Mouse (Mus musculus) hindbrain, postnatal 0 days (tissue): ENCODE data around the gene Eno2. TPM values are rescaled to one million over a fixed set of nuclear protein-coding genes. Genes with fewer than 3 reads are reported as not detected.

ENCODE experiments used
- ATAC-seq: fragments of 200-750 bp; cut with Nextera tagmentation; 2 replicates; pipeline ENCODE4 v1.8.0; 2017; ENCODE audit warnings: mild to moderate bottlenecking, moderate TSS enrichment, moderate library complexity
- DNase-seq: peaks from one replicate; pipeline ENCODE4 v3.0.0-alpha.2; 2015; ENCODE audit warnings: low spot score
- H3K27ac ChIP-seq: fragments of 300-500 bp; sonication (generic); 2 replicates; pipeline ENCODE4 v1.5.1; 2014; ENCODE audit warnings: mild to moderate bottlenecking
- H3K27me3 ChIP-seq: fragments of 300-500 bp; sonication (generic); 2 replicates; pipeline ENCODE4 v1.6.1; 2014; ENCODE audit warnings: low read length, mixed read lengths; ENCODE audit not compliant: insufficient read depth
- H3K36me3 ChIP-seq: fragments of 300-500 bp; sonication (generic); 2 replicates; pipeline ENCODE4 v1.6.1; 2014; ENCODE audit warnings: low read length, mixed read lengths; ENCODE audit not compliant: insufficient read depth
- H3K4me1 ChIP-seq: fragments of 300-500 bp; sonication (generic); 2 replicates; pipeline ENCODE4 v1.6.1; 2014; ENCODE audit warnings: antibody characterized with exemption, low read length, mixed read lengths; ENCODE audit not compliant: insufficient read depth
- H3K4me2 ChIP-seq: fragments of 300-500 bp; sonication (generic); 2 replicates; pipeline ENCODE4 v1.6.1; 2014; ENCODE audit warnings: low read depth, mild to moderate bottlenecking, low read length, moderate library complexity, mixed read lengths
- H3K4me3 ChIP-seq: fragments of 300-500 bp; sonication (generic); 2 replicates; pipeline ENCODE4 v1.5.1; 2014; ENCODE audit warnings: low read length
- H3K9ac ChIP-seq: fragments of 300-500 bp; sonication (generic); replicated peaks from 2 replicates; pipeline ENCODE4 v1.6.1; 2014; ENCODE audit warnings: mild to moderate bottlenecking, low read length, moderate library complexity, mixed read lengths
- H3K9me3 ChIP-seq: fragments of 300-500 bp; sonication (generic); 2 replicates; pipeline ENCODE4 v1.6.1; 2016; ENCODE audit warnings: low read length, mixed read lengths
- CTCF ChIP-seq: IDR thresholded peaks from 2 replicates; pipeline ENCODE4 v1.5.1; 2016; ENCODE audit warnings: antibody characterized with exemption, control low read depth, low read depth
- WGBS: fragments of 180-500 bp; shearing (Covaris S2); extraction: QIAGEN DNeasy Blood & Tissue Kit; methylation state at CpG from one replicate; pipeline ENCODE4 v1.1.7; 2014; 5-methylcytosine and 5-hydroxymethylcytosine counted together
- polyA plus RNA-seq: library from polyadenylated mRNA; unstranded; fragments of >200 nt; fragmentation: Nextera tagmentation; extraction: Ambion mirVana; gene quantifications from 2 replicates; pipeline ENCODE4 v1.2.1, GENCODE M21; 2015
- total RNA-seq: library from RNA; depleted of rRNA; stranded (reverse); fragments of >200 nt; gene quantifications from 2 replicates; pipeline ENCODE4 v1.2.3, GENCODE M21; 2014; rRNA removed

Eno2 gene
- total RNA-seq (281 and 357 TPM in 2 replicates), polyA plus RNA-seq (213 and 216 TPM in 2 replicates)

DNA sequence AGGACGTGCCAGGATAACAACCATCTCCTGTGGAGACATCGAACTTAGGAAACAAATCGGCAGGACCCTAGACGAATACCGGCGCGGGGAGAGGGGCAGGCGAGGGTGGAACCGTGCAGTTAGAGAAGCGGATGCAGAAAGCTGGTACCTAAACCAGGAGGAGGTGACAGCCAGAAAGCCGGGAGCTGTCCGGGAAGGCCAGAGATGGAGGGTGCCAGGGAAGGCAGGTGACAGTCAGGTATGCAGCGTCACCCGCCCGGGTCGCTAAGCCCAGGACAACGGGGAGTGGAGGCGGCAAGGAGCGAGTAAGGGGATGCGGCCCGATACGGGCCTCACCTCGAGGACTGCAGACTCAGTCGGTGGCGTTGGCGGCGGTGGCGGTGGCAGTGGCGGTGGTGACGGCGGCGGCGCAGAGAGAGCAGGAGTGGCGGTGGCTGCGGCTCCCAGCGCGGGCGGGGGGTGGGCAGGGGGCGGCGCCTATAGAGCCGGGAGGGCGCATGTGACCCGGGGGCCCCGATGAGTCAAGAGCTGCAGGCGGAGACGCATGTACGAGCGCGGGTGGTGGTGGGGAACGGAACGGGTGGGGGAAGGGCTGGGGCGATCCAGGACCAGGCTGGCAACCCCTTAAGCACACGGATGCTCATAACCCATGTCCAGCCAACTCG is at the start of gene Eno2:
Eno2 (minus strand) TSS at position 573 of the 665 bp plus-strand sequence.
- WGBS: under 1% methylated on average over 48 of the region's 54 CpGs
- Histone ChIP-seq H3K27me3 (no peaks in the 10 kb centered on the region), H3K4me2 (peak within 1 kb of the TSS; percentile 75), H3K9me3 (no peaks in the 10 kb centered on the region), H3K4me1 (peaks cover 19% of the 10 kb centered on the region), H3K27ac (peak within 1 kb of the TSS; percentile 78), H3K9ac (peak within 1 kb of the TSS; percentile 74), H3K36me3 (no peaks in the 10 kb centered on the region), H3K4me3 (peak within 1 kb of the TSS; percentile 59)
- ATAC-seq: peak; percentile 86
- no peak for TF ChIP-seq CTCF
- DNase-seq: peak; percentile 84

DNA sequence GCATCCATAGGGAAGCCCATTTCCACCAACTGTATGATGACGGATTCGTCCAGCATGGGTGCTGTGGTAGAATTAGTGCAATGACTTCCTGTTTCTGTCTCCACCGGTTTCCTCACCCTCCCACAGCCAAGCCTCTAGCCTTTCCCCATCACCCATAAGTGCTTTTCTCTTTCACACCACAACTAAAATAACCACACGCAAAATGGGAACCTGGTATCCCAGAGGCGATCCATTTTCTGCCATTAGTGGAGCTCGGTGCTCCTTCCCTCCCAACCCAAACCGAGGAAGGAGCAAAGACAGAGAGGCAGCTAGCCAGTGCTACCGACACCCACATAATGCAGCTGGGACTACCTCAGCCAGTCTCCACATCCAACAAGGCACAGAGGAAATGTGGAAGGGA is 48.5 kb upstream of the Eno2 start:
- Histone ChIP-seq H3K9ac (no peak overlapping the region), H3K4me3 (no peak overlapping the region), H3K36me3 (peaks cover 64% of the 10 kb centered on the region), H3K9me3 (no peaks in the 10 kb centered on the region), H3K4me2 (no peak overlapping the region), H3K27me3 (no peaks in the 10 kb centered on the region), H3K27ac (no peak overlapping the region), H3K4me1 (peaks cover 6% of the 10 kb centered on the region)
- WGBS: 92% methylated on average over 8 of the region's 8 CpGs
- ATAC-seq (no peak), DNase-seq (no peak)
- no peak for TF ChIP-seq CTCF

- H3K9ac ChIP-seq: no peak overlapping the region
- DNase-seq (no peak), ATAC-seq (no peak)
- WGBS: 95% methylated on average over 8 of the region's 8 CpGs
- no peak overlapping the region for H3K4me2 ChIP-seq
- peaks cover 60% of the 10 kb centered on the region for H3K36me3 ChIP-seq
- peaks cover 10% of the 10 kb centered on the region for H3K4me1 ChIP-seq
- H3K27ac ChIP-seq: no peak overlapping the region
- H3K9me3 ChIP-seq: no peaks in the 10 kb centered on the region
- H3K27me3 ChIP-seq: no peaks in the 10 kb centered on the region
- TF ChIP-seq CTCF: no peak
- no peak overlapping the region for H3K4me3 ChIP-seq
Observed at GRCm38 (mm10) chr6:124817563-124817962, 48.1 kb upstream of the Eno2 start.

GRCm38 (mm10) chr6:124817125-124817524 is 47.7 kb upstream of the Eno2 start:
- Histone ChIP-seq H3K9ac (no peak overlapping the region), H3K4me1 (peaks cover 13% of the 10 kb centered on the region), H3K9me3 (no peaks in the 10 kb centered on the region), H3K36me3 (peaks cover 55% of the 10 kb centered on the region), H3K4me3 (no peak overlapping the region), H3K4me2 (no peak overlapping the region), H3K27me3 (no peaks in the 10 kb centered on the region), H3K27ac (no peak overlapping the region)
- no peak for ATAC-seq
- 93% methylated on average over 11 of the region's 11 CpGs for WGBS
- no peak for TF ChIP-seq CTCF
- DNase-seq: no peak

DNA sequence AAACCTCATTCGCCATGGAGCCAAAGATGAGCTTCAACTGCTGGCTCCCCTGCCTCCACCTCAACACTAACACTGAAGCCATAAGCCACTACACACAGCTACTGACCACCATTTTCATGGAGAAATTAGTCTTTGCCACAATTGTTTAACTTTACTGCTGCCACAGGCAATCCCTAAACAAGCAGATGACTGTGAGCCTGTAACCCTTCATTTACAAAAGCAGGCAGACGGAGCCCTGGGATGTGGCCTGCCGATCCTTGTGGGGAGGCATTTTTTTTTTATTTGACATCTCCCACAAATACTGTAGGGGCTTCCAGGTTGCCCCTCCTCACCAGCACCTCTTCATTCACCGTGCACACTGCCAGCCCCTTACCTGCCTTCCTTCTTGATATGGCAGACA is 47.1 kb upstream of the Eno2 start:
- no peak overlapping the region for H3K4me2 ChIP-seq
- H3K27ac ChIP-seq: no peak overlapping the region
- peaks cover 50% of the 10 kb centered on the region for H3K36me3 ChIP-seq
- H3K27me3 ChIP-seq: no peaks in the 10 kb centered on the region
- no peak overlapping the region for H3K4me3 ChIP-seq
- no peak for DNase-seq
- no peak for ATAC-seq
- peaks cover 13% of the 10 kb centered on the region for H3K4me1 ChIP-seq
- no peak overlapping the region for H3K9ac ChIP-seq
- WGBS: 94% methylated on average over 4 of the region's 4 CpGs
- no peaks in the 10 kb centered on the region for H3K9me3 ChIP-seq
- TF ChIP-seq CTCF: no peak

GRCm38 (mm10) chr6:124814858-124815774 is 45.6 kb upstream of the Eno2 start:
- Histone ChIP-seq H3K36me3 (peaks cover 38% of the 10 kb centered on the region), H3K4me1 (peaks cover 15% of the 10 kb centered on the region), H3K27me3 (no peaks in the 10 kb centered on the region), H3K9me3 (no peaks in the 10 kb centered on the region), H3K27ac (peak overlapping the region; percentile 88; the same call in 1 of the 2 replicates), H3K4me3 (no peak overlapping the region), H3K9ac (no peak overlapping the region), H3K4me2 (peak overlapping the region; percentile 89; the same call in 1 of the 2 replicates)
- 65% methylated on average over 9 of the region's 9 CpGs for WGBS
- ATAC-seq: no peak
- no peak for TF ChIP-seq CTCF
- DNase-seq: peak; percentile 47
